Mouse (Mus musculus) gastrocnemius, postnatal 4 days (tissue): ENCODE results near the gene Dek. TPM values are rescaled to one million over a fixed set of nuclear protein-coding genes. Genes with fewer than 3 reads are reported as not detected.
A peak's percentile ranks its signal among the peaks of the same experiment; 100 is the strongest.

ENCODE experiments used
- DNase-seq, 2 experiments: peaks; one replicate each; pipeline ENCODE4 v3.0.0; 2021 to 2022; ENCODE audit warnings: low spot score in 2 of 2, mixed read lengths in 2 of 2
- total RNA-seq, 2 experiments: library from RNA; stranded (reverse); gene quantifications; 2 replicates each; pipeline ENCODE4 v1.2.3; 2021

Dek gene
- total RNA-seq, 2 experiments from 2014 or later: 82.7 to 90.6 TPM

DNA sequence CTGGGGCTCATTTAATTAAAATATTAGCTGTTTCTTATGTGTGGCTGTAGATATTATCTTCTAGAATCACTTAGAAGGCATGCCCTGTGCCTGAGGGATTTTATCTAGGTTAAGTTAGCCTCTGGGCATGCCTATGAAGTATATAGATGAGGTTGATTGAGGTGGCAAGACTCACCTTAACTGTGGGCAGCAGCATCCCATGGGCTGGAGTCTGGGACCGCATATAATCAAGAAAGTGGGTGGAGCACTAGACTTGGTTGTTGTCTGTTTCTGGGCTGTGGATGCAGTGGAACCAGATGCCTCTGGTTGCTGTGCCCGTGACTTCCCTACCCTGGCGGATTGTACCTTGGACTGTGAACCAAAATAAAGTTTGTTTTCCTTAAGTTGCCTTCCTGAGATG is 6.1 kb upstream of the Dek start:
- no peak for DNase-seq

DNA sequence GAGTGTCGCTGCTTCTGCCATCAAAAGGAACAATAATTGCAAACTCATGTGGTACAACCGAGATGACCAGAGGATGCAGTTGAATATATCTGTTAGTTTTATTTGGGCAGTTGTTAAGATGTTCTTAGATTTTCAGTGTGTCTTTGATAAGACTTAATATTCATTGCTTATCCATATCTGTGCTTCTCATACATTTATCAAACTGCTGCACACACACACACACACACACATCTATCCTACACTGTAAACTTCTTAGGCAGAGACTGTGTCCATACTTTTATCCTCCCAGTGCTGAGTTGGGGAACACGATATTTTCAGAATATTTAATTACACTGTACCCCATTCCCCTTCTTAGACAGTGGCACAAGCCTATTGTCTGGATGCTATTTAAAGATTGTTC is 5.2 kb upstream of the Dek start:
- DNase-seq: no peak

DNA sequence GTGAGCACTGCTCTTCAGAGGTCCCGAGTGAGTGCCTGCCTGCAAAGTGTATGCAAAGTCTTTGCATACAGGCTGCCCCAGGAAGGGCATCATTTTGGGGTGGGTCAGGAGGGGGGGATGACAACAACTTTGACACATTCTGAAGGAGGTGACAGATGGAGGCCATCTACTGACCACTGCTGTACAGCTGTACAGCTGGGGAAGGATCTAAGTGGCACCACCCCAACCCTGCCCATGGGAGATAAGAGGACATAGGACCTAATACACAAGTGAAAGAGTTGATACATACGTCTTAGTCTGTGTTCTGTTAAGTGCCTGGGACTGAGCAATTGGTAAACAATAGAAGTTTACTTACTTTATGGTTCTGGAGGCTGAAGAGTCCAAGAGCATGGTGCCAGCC is 3.2 kb upstream of the Dek start:
- no peak for DNase-seq

DNA sequence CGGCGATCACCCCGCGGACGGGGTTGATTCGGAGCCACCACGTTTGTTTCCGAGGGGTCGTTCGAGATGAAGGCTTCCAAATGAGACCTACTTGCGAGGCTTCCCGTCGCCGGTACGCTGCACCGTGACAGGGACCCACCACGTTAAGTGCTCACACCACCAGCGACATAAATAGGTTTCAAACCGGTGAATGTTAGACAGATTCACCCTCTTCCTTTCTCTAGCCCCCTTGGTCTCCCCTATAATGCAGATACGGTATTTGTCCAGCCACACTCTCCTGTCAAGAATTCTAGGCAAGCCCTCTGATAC is 533 bp upstream of the Dek start:
- DNase-seq: no peak

DNA sequence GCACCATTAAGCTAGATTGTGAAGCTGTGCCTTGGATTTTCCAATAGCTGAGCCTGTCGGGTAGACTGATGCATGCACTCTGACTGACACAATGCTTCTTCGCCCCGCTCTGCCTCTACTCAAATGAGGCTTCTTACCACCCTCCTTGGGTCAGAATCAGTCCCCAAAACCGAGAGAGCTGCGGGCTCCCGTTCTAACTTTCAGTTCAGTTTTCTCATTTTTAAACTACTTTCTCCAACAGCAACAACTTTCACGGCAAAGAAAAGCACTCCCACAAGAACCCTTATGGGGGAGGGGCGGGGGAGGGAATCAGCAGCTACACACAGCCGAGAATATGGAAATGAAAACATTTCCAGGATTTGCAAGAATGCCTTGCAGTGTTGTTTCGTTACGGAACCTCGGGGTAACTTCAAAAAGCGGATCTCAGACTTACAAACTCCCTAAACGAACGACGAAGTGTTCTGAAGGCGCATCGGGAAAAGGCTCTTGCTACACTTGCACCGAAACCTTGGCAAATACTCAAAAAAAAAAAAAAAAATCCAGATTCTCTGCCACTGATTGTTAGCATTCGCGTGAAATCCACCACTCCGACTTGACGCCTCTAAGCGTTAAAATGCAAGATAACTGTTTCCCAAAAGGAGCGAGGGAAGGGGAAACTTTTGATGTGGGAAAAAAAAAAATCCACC is 1.0 kb downstream of the Dek start:
- peak in 1 of 2 experiments; percentile 19 for DNase-seq

DNA sequence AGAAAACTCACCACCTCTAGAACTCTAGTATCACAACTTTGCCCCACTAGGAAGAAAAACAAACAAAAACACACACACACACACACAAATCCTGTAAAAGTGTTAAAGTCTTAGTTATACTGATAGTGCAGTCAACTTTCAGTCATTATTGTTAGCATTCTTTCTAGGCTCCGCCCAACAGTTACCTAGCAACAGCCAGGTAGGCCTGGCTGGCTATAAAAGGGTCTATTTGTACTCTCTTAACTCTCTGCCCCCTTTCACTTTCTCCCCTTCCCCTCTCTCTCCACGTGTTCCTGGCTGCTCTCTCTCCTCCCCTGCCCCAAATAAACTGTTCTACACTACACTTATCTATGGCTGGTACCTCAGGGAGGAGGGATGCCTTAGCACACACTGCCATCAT is 1.9 kb downstream of the Dek start:
- DNase-seq: no peak

DNA sequence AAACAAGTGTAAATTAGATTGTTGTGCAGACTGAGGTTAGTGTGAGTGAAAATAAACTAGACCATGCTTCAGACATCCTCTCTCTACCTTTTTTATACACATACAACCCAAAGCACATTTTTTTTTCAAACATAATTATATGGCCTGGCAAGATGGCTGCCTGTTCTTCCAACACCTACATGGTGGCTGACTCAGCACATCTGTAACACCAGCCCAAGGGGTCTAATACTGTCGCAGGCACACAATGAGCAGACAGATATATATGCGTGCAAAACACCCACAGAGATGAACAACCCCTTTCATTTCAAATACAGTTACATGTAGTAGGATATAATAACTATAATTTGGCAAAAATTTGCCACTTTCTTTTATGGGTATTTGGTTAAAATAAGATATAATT is 5.4 kb downstream of the Dek start:
- no peak for DNase-seq

DNA sequence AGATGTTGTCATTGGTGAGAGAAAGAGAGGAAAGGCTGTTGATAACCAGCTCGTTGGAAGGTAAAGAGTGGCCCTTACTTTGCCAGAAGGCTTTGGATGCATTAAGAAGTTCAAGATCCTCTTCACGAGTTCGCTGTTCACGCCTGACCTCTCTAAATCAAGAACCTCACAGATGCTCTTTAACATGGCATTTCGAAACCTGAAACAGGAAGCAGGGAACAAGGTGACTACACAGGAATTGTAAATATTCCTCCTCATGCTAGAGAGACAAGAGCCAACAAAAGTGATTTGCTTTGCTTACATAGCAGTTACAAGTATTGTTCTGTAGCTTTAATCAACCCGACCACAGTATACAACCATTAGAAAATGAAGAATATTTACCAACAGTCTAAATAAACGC is 6.7 kb downstream of the Dek start:
- no peak for DNase-seq

DNA sequence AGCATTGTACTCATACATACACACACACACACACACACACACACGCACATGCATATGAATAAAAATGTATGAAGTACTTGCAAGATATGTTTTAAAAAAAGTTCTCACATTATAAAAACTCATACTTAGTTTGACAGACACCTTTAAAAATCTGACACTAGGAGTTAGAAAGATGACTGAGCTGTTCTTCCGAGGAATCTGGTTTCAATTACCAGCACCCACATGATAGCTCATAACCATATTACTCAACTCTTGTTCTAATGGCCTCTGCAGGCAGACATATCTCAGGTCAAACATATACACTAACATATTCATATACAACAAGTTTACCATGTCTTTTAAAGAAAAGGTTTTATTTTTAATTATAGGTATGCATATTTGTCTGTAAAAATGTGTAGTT is 9.4 kb downstream of the Dek start:
- no peak for DNase-seq

DNA sequence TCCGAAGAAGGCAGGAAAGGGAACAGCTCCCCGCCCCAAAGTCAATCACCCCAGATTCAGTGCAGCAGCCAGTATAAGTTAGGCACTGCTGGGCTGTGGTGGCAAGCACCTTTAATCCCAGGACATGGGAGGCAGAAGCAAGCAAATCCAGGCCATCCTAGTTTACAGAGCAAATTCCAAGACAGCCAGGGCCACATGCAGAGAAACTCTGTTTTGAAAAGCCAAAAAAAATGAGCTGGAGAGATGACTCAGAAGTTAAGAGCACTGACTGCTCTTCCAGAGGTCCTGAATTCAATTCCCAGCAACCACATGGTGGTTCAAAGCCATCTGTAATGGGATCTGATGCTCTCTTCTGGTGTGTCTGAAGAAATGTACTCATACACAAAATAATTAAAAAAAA is 12.2 kb downstream of the Dek start:
- no peak for DNase-seq

DNA sequence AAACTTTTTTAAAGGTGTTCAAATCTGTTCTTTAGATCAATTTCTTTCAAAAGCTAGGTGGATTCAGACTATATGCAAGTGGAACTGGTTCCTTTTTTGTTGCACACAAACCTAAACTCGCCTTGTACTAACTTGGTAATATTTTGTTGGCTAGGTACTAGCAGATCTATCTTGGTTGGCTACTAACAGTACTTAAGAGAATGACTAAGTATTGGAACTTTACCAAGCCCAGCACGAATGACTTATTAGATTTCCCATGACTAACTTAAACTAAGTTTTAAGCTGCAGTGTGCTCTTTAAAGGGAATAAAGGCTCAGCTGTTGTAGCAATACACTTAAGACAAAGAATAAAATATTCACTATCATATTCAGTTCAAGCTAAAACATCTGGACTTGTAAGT is 16.7 kb downstream of the Dek start:
- no peak for DNase-seq

DNA sequence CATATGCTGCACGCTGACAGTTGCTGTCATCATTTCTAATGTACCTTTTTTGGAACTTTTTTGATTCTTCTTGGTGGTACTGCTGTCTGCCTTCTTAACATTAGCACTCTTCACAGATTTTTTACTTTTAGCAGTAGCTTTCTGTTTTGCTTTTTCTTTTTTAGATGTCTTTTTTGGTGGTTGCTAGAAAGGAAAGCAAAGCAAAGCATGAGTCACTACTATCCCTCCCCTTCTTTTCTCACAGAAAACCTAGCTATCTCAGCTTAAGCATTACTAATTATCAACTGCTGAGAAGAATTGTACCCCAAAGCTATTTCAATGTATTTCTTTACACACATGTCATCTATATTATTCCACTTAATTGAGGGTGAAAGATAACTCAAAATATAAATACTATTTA is 17.6 kb downstream of the Dek start:
- DNase-seq: no peak

DNA sequence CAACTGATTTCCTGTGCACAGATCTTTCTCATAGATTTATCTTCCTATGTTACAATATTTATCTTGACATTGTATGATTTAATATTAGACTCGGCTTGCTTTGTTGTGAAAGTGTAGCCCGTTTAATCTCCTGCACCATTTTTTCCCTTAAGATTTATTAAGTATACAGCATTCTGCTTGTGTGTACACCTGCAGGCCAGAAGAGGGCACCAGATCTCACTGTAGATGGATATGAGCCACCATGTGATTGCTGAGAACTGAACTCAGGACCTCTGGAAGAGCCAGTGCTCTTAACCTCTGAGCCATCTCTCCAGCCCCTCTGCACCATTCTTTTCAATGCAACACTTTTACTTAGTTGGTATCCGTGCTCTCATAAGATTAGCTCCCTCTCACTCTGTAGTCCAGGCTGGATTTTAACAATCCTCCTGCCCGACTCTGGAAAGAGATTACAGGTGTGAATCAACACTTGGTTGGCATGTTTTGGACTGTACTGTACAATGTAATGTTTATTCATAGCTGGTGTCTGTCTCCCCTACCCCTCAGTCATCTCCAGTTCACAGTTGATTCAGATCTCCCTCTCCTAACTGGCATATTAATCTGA is 25.0 kb downstream of the Dek start:
- no peak for DNase-seq

DNA sequence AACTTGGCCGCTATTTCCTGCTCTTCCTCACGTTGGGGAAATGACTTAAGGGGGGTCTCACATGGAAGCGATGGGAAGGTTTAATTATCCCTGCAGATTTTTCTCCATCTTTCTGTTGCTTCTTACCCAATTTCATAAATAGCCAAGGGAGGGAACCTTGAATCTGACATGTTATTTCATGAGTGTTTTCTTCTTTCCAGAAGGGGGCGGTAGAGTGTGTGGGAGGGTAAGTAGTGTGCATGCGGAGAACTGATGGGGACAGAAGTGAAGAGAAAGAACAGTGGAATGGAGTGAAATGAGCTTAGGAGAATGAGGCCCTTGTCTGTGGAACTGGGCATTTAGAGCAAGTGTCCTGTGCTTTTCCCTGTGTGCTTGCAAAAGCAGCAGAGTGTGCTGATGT is 27.2 kb downstream of the Dek start:
- no peak for DNase-seq

DNA sequence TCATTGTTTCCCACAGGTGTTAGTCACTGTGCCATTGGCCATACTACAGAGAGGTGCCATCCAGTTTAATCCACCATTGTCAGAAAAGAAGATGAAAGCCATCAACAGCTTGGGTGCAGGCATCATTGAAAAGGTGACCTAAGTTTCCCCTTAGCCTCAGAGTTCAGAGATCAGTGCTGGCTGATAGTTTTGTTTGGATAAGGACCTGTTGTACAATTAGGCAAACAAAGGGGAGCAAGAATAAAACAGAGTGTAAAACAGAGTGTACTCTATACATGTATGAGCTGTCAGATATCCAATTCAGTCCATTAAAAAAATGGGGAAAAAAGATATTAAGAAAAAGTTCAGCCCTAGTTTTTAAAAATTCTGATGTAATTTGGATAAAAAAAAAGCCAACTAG is 28.6 kb downstream of the Dek start:
- no peak for DNase-seq

DNA sequence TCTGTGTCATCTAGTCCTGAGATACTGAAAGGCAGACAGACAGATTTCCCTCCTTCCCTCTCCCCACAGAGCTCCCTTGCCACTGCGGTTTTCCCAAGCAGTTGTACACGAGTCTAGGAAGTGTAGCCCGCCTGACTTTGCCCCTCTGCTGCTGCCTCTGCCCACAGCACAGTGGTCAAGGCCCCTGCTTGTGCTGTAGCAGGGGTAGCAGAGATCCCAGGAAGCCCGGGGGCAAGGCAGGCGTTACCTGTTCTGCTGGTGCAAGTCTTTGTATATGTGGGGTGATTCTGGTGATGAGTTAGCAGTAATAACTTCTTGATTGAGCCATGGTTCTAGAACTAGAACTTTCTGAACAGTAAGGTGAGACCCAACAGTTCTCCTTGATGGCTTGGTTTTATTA is 29.8 kb downstream of the Dek start:
- DNase-seq: no peak

DNA sequence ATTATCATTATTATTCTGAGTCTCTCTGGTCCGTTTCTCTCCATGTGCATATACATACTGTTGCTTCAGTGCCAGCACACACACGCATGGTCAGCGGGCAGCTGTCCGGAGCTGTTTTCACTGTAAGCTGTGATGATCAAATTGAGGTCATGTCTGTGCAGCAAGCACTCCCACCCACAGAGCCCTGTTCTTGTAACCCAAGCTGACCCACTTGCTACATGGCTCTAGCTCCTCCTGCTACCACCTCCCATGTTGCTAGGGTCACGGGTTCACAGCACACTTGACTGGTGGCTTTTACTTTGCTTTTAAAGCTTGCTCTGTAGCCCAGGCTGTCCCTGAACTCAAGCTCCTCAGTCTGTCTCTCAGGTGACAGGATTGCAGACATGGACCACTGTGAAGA is 33.5 kb downstream of the Dek start:
- no peak for DNase-seq

DNA sequence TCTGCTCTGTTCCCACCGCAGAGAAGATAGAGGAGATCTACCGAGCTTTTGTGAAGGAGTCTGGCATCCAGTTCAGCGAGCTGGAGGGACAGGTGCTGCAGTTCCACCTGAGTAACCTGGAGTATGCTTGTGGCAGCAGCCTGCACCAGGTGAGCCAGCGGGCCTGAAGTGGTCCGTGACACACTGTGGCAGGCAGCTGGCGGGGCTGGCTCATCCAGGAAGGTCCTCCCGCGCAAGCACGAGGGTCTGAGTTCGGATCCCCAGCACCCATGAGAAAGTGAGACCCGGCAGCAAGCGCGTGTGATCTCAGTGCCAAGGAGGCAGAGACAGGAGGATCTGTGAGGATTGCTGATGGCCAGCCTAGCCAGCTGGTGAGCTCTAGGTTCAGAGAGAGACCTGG is 34.1 kb downstream of the Dek start:
- DNase-seq: no peak

DNA sequence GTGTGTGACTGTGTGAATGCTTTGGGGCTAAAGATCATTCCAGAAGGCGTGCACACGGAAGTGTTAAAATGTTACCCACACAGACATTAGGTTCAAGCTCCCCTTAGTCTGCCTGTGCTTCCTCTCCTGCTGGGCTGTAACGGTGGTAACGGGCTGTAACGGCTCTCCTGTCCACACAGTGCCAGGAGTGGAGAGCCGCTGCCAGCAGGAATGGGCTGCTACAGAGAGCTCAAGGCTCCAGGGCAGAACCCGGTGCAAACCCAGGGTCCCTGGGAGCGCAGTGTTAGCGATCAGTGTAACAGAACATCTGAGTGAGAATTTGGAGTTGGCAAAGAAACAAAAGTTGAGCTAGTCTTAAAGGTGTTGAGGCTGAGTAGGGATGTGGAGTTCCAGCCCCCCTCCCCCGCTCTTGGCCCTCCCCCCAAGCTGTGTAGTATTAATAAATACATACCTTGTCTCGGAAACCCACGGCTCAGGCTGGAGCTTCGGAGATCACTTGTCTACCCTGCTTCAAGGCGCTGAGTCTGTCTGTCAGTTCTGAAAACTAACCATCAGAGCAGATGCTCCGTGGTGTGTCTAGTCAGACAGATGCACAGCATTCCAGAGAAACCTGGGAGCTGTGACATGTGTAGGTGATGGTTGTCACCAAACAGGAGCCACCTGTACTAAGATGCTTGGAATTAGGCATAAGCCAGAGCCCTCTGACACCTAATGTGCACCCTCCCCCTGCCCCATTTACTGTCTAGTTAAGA is 35.5 kb downstream of the Dek start:
- no peak for DNase-seq

DNA sequence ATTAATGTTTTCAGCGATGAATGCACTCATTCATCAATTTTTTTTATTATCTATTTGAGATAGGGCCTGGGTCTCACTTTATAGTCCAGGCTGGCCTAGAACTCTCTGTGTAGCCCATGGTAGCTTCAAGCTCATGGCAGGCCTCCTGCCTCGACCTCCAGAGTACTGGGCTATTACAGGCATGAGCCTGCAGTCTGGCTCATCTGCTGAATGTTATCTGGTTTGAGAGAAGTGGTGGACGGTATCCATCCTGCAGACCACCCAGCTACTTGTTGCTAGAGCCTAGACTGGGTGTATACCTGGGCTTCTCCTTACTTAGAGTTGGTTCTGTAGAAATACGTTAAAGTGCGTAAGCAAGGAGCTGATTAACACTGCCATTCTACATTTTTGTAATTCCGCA is 39.0 kb downstream of the Dek start:
- no peak for DNase-seq

DNA sequence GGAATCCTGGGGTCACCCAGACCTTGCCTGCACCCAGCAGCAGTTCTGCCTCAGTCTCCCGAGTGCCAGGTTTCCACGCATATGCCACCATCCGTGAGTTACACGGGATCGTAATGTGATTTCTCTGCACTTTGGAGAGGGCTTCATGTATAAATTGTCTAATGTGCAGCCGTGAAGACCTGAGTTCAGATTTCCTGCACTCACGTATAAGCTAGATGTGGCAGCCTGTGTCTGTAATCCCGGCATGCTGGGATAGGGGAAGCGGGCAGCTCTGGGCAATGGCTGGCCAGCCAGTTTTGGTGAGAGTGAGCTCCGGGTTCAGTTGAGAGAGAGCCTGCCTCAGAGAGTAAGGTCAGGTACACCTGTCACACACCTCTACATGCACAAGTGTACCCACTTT is 39.5 kb downstream of the Dek start:
- DNase-seq: no peak

DNA sequence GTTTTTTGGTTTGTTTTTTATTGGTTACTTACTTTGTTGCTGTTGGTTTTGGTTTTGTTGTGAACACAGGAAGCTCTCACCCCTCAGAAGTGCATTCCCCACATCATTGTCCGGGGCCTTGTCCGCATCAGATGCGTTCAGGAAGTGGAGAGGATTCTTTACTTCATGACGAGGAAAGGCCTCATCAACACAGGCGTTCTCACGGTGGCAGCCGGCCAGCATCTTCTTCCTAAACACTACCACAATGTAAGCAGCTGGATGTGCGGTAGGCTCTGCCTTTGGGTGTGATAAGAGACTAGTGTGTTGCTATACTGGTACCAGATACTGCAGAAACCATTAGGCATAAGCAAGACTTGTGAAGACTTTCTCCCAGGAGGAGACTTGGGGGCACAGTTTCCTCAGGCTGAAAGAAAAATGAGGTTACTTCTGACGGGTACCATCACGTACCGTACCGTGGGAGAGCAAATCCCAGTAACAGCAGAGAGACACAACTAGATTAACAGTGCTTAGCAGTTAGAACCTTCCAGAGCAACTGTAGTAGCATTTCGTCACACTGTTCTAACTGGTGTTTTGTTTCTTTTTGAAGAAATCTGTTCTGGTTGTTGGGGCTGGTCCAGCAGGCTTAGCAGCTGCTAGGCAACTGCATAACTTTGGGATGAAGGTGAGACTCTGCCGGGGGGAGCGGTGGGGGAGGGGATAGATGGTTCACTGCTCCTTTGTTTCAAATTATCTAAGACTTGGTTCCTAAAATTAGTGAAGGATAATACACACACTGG is 41.8 kb downstream of the Dek start:
- DNase-seq: no peak
